Mouse (Mus musculus): Measurements from ENCODE around the gene Trappc12. TPM values are rescaled to one million over a fixed set of nuclear protein-coding genes. Genes with fewer than 3 reads are reported as not detected.
A peak's percentile ranks its signal among the peaks of the same experiment; 100 is the strongest.

Trappc12 gene
- polyA plus RNA-seq, 1 experiment, result 30.1 TPM

- TF ChIP-seq CTCF (conservative IDR thresholded peaks at IDR 0.05; ENCODE audit: insufficient read depth, insufficient read length, low read depth, low read length) (no peak), POLR2A (IDR thresholded peaks at IDR 0.05; ENCODE audit: low read depth, low read length) (no peak)
- Histone ChIP-seq H3K27ac (ENCODE audit: insufficient read depth, low read depth, low read length) (no peak overlapping the region), H3K36me3 (ENCODE audit: control insufficient read depth, insufficient read depth, low read length) (no peaks in the 10 kb centered on the region), H3K4me1 (ENCODE audit: control insufficient read depth, insufficient read depth, low read length) (0 out of 2 replicates have a peak, but pooled peaks cover 3% of the 10 kb centered on the region), H3K27me3 (replicated peaks; ENCODE audit: control insufficient read depth, insufficient read depth, low read length) (no peaks in the 10 kb centered on the region), H3K4me3 (ENCODE audit: insufficient read depth, low read depth, low read length) (no peak overlapping the region)
- no peak for DNase-seq
- WGBS, result 34% methylated on average over 1 of the region's 1 CpGs
Measured at GRCm38 (mm10) chr12:28785299-28785698, 35.0 kb upstream of the Trappc12 start.

- WGBS, result 43% methylated on average over 8 of the region's 8 CpGs
- DNase-seq, result no peak
- 0 out of 2 replicates have a peak, but pooled peaks cover 3% of the 10 kb centered on the region for H3K4me1 ChIP-seq (ENCODE audit: control insufficient read depth, insufficient read depth, low read length)
Measured at GRCm38 (mm10) chr12:28784864-28785263, 34.6 kb upstream of the Trappc12 start.

GRCm38 (mm10) chr12:28784355-28784754, 34.1 kb upstream of the Trappc12 start:
- no peak overlapping the region for H3K4me3 ChIP-seq (ENCODE audit: insufficient read depth, low read depth, low read length)
- H3K27ac ChIP-seq (ENCODE audit: insufficient read depth, low read depth, low read length), result no peak overlapping the region
- TF ChIP-seq POLR2A (IDR thresholded peaks at IDR 0.05; ENCODE audit: low read depth, low read length), result no peak
- no peak; the same call in 1 of the 2 replicates for TF ChIP-seq CTCF (conservative IDR thresholded peaks at IDR 0.05; ENCODE audit: insufficient read depth, insufficient read length, low read depth, low read length)
- no peaks in the 10 kb centered on the region for H3K36me3 ChIP-seq (ENCODE audit: control insufficient read depth, insufficient read depth, low read length)
- peak; percentile 34 for DNase-seq
- H3K4me1 ChIP-seq (ENCODE audit: control insufficient read depth, insufficient read depth, low read length), result 0 out of 2 replicates have a peak, but pooled peaks cover 3% of the 10 kb centered on the region
- no peaks in the 10 kb centered on the region for H3K27me3 ChIP-seq (replicated peaks; ENCODE audit: control insufficient read depth, insufficient read depth, low read length)
- WGBS, result 25% methylated on average over 4 of the region's 4 CpGs

More at GRCm38 (mm10) chr12:28784864-28785263, 34.6 kb upstream of the Trappc12 start:
- Histone ChIP-seq H3K27me3 (replicated peaks; ENCODE audit: control insufficient read depth, insufficient read depth, low read length) (no peaks in the 10 kb centered on the region), H3K4me3 (ENCODE audit: insufficient read depth, low read depth, low read length) (no peak overlapping the region), H3K36me3 (ENCODE audit: control insufficient read depth, insufficient read depth, low read length) (no peaks in the 10 kb centered on the region), H3K27ac (ENCODE audit: insufficient read depth, low read depth, low read length) (no peak overlapping the region)
- TF ChIP-seq CTCF (conservative IDR thresholded peaks at IDR 0.05; ENCODE audit: insufficient read depth, insufficient read length, low read depth, low read length) (no peak), POLR2A (IDR thresholded peaks at IDR 0.05; ENCODE audit: low read depth, low read length) (no peak)

- Histone ChIP-seq H3K27me3 (replicated peaks; ENCODE audit: control insufficient read depth, insufficient read depth, low read length) (no peaks in the 10 kb centered on the region), H3K27ac (ENCODE audit: insufficient read depth, low read depth, low read length) (no peak overlapping the region), H3K36me3 (ENCODE audit: control insufficient read depth, insufficient read depth, low read length) (no peaks in the 10 kb centered on the region), H3K4me1 (ENCODE audit: control insufficient read depth, insufficient read depth, low read length) (0 out of 2 replicates have a peak, but pooled peaks cover 3% of the 10 kb centered on the region), H3K4me3 (ENCODE audit: insufficient read depth, low read depth, low read length) (no peak overlapping the region)
- WGBS, result 87% methylated on average over 3 of the region's 3 CpGs
- peak; percentile 56 for DNase-seq
- TF ChIP-seq POLR2A (IDR thresholded peaks at IDR 0.05; ENCODE audit: low read depth, low read length), result no peak
- TF ChIP-seq CTCF (conservative IDR thresholded peaks at IDR 0.05; ENCODE audit: insufficient read depth, insufficient read length, low read depth, low read length), result no peak
Measured at GRCm38 (mm10) chr12:28782637-28783036, 32.4 kb upstream of the Trappc12 start.

- Histone ChIP-seq H3K27ac (ENCODE audit: insufficient read depth, low read depth, low read length) (no peak overlapping the region), H3K36me3 (ENCODE audit: control insufficient read depth, insufficient read depth, low read length) (no peaks in the 10 kb centered on the region), H3K4me1 (ENCODE audit: control insufficient read depth, insufficient read depth, low read length) (0 out of 2 replicates have a peak, but pooled peaks cover 3% of the 10 kb centered on the region), H3K4me3 (ENCODE audit: insufficient read depth, low read depth, low read length) (no peak overlapping the region), H3K27me3 (replicated peaks; ENCODE audit: control insufficient read depth, insufficient read depth, low read length) (no peaks in the 10 kb centered on the region)
- DNase-seq, result no peak
- no peak for TF ChIP-seq POLR2A (IDR thresholded peaks at IDR 0.05; ENCODE audit: low read depth, low read length)
- TF ChIP-seq CTCF (conservative IDR thresholded peaks at IDR 0.05; ENCODE audit: insufficient read depth, insufficient read length, low read depth, low read length), result no peak
- 79% methylated on average over 7 of the region's 7 CpGs for WGBS
Measured at GRCm38 (mm10) chr12:28780180-28780579, 29.9 kb upstream of the Trappc12 start.

GRCm38 (mm10) chr12:28775627-28776026, 25.4 kb upstream of the Trappc12 start:
- no peak for TF ChIP-seq POLR2A (IDR thresholded peaks at IDR 0.05; ENCODE audit: low read depth, low read length)
- no peak for TF ChIP-seq CTCF (conservative IDR thresholded peaks at IDR 0.05; ENCODE audit: insufficient read depth, insufficient read length, low read depth, low read length)
- no peaks in the 10 kb centered on the region for H3K36me3 ChIP-seq (ENCODE audit: control insufficient read depth, insufficient read depth, low read length)
- no peaks in the 10 kb centered on the region for H3K27me3 ChIP-seq (replicated peaks; ENCODE audit: control insufficient read depth, insufficient read depth, low read length)
- WGBS, result 92% methylated on average over 6 of the region's 6 CpGs
- no peak overlapping the region for H3K4me3 ChIP-seq (ENCODE audit: insufficient read depth, low read depth, low read length)
- no peak for DNase-seq
- H3K4me1 ChIP-seq (ENCODE audit: control insufficient read depth, insufficient read depth, low read length), result no peaks in the 10 kb centered on the region
- no peak overlapping the region for H3K27ac ChIP-seq (ENCODE audit: insufficient read depth, low read depth, low read length)

- no peaks in the 10 kb centered on the region for H3K36me3 ChIP-seq (ENCODE audit: control insufficient read depth, insufficient read depth, low read length)
- 44% methylated on average over 8 of the region's 8 CpGs for WGBS
- no peaks in the 10 kb centered on the region for H3K27me3 ChIP-seq (replicated peaks; ENCODE audit: control insufficient read depth, insufficient read depth, low read length)
- no peak overlapping the region for H3K4me3 ChIP-seq (ENCODE audit: insufficient read depth, low read depth, low read length)
- no peak for DNase-seq
- H3K27ac ChIP-seq (ENCODE audit: insufficient read depth, low read depth, low read length), result no peak overlapping the region
- H3K4me1 ChIP-seq (ENCODE audit: control insufficient read depth, insufficient read depth, low read length), result no peaks in the 10 kb centered on the region
- no peak for TF ChIP-seq POLR2A (IDR thresholded peaks at IDR 0.05; ENCODE audit: low read depth, low read length)
- TF ChIP-seq CTCF (conservative IDR thresholded peaks at IDR 0.05; ENCODE audit: insufficient read depth, insufficient read length, low read depth, low read length), result no peak
Measured at GRCm38 (mm10) chr12:28775120-28775519, 24.8 kb upstream of the Trappc12 start.
